Mouse (Mus musculus): ENCODE measurements at regions not wholly inside any gene's neighbourhood (a gene's known extent, or its start where the extent isn't known, plus 50 kb on each side); places are given as distances from the start of the nearest gene placed in this dataset.

DNA sequence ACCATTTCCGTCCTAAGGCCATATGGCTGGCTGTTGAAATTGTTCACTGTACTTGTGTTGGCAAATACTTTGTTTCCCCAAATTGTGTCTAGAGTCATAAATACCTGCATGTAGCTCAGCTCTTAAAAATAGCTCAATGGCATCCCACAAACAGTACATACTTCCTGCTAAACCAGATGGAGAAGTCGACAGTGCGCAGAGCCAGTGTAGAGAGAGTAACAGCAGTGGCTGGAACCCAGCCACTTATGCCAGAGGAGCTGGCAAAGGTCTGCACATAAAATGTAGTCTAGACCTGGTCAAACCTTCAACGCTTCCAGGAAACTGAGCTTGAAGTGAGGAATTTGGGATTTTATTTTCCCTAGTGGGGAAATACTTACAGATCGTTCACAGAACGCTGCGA lies 128.5 kb upstream of the Kcnj16 start:
- H3K4me1 ChIP-seq: no peaks in the 10 kb centered on the region
- H3K27me3 ChIP-seq (ENCODE audit: low read depth, poor library complexity, severe bottlenecking): no peaks in the 10 kb centered on the region
- no peaks in the 10 kb centered on the region for H3K9me3 ChIP-seq (replicated peaks)
- no peak overlapping the region for H3K27ac ChIP-seq (replicated peaks)
- DNase-seq (ENCODE audit: low spot score): no peak
- no peak overlapping the region for H3K4me3 ChIP-seq
- WGBS: 96% methylated on average over 7 of the region's 7 CpGs
- no peaks in the 10 kb centered on the region for H3K36me3 ChIP-seq

DNA sequence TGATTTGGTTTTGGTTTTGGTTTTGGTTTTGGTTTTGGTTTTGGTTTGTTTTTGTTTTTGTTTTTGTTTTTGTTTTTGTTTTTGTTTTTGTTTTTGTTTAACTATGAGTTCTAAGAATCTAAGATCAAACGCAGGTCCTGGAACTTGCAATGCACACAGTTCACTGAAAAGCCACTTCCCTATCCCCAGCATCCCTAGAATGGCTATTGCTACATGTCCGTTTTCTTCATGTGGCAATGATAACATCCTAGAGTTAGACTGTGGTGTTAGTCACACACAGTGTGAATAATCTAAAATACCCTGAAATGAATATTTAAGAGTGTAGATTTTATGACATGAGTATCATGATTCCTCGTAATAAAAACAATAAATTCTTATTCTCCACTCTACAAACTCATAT lies 99.5 kb upstream of the Kcnj16 start:
- no peak overlapping the region for H3K27ac ChIP-seq (replicated peaks)
- no peaks in the 10 kb centered on the region for H3K4me1 ChIP-seq
- H3K4me3 ChIP-seq: no peak overlapping the region
- DNase-seq (ENCODE audit: low spot score): no peak
- H3K27me3 ChIP-seq (ENCODE audit: low read depth, poor library complexity, severe bottlenecking): no peaks in the 10 kb centered on the region
- H3K9me3 ChIP-seq (replicated peaks): no peaks in the 10 kb centered on the region
- WGBS: 81% methylated on average over 3 of the region's 3 CpGs
- no peaks in the 10 kb centered on the region for H3K36me3 ChIP-seq

GRCm38 (mm10) chr11:110870133-110870532 lies 97.7 kb upstream of the Kcnj16 start:
- no peak overlapping the region for H3K4me3 ChIP-seq
- H3K27ac ChIP-seq (replicated peaks): no peak overlapping the region
- no peaks in the 10 kb centered on the region for H3K36me3 ChIP-seq
- DNase-seq (ENCODE audit: low spot score): no peak
- H3K27me3 ChIP-seq (ENCODE audit: low read depth, poor library complexity, severe bottlenecking): no peaks in the 10 kb centered on the region
- no peaks in the 10 kb centered on the region for H3K4me1 ChIP-seq
- 89% methylated on average over 2 of the region's 2 CpGs for WGBS
- no peaks in the 10 kb centered on the region for H3K9me3 ChIP-seq (replicated peaks)

- Histone ChIP-seq H3K4me1 (no peaks in the 10 kb centered on the region), H3K27ac (replicated peaks) (no peak overlapping the region), H3K4me3 (no peak overlapping the region), H3K9me3 (replicated peaks) (no peaks in the 10 kb centered on the region), H3K27me3 (ENCODE audit: low read depth, poor library complexity, severe bottlenecking) (no peaks in the 10 kb centered on the region), H3K36me3 (no peaks in the 10 kb centered on the region)
- no peak for DNase-seq (ENCODE audit: low spot score)
- WGBS: 83% methylated on average over 7 of the region's 7 CpGs
Observed at GRCm38 (mm10) chr11:110874626-110875025, 93.2 kb upstream of the Kcnj16 start.

GRCm38 (mm10) chr11:110880971-110881370 lies 86.9 kb upstream of the Kcnj16 start:
- Histone ChIP-seq H3K36me3 (no peaks in the 10 kb centered on the region), H3K27me3 (ENCODE audit: low read depth, poor library complexity, severe bottlenecking) (no peaks in the 10 kb centered on the region), H3K27ac (replicated peaks) (no peak overlapping the region), H3K4me3 (no peak overlapping the region), H3K4me1 (no peaks in the 10 kb centered on the region), H3K9me3 (replicated peaks) (no peaks in the 10 kb centered on the region)
- 91% methylated on average over 9 of the region's 9 CpGs for WGBS
- DNase-seq (ENCODE audit: low spot score): no peak

- no peaks in the 10 kb centered on the region for H3K27me3 ChIP-seq (ENCODE audit: low read depth, poor library complexity, severe bottlenecking)
- H3K9me3 ChIP-seq (replicated peaks): no peaks in the 10 kb centered on the region
- H3K4me1 ChIP-seq: no peaks in the 10 kb centered on the region
- no peak for DNase-seq (ENCODE audit: low spot score)
- H3K27ac ChIP-seq (replicated peaks): no peak overlapping the region
- H3K4me3 ChIP-seq: no peak overlapping the region
- WGBS: 94% methylated on average over 3 of the region's 3 CpGs
- no peaks in the 10 kb centered on the region for H3K36me3 ChIP-seq
Observed at GRCm38 (mm10) chr11:110889354-110890151, 78.3 kb upstream of the Kcnj16 start.

DNA sequence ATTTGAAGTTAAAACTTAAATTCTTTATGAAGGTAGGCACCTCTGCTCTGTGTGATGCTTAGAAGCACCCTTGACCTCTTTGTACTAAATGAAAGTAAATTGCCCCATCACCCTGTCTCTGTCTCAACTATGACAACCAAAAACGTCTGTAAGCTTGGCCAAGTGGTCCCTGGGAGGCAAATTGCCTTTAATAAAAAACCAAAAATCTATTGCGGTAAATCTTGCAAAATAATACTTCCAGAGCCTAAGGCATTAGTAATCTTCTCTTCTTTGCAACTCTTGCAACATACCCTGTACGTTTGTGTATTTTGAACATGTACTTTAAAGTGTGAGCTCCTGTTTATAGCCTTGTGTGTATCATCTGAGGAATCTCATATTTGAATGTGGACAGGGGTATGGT lies 77.4 kb upstream of the Kcnj16 start:
- Histone ChIP-seq H3K27me3 (ENCODE audit: low read depth, poor library complexity, severe bottlenecking) (no peaks in the 10 kb centered on the region), H3K36me3 (no peaks in the 10 kb centered on the region), H3K27ac (replicated peaks) (no peak overlapping the region), H3K4me1 (no peaks in the 10 kb centered on the region), H3K4me3 (no peak overlapping the region), H3K9me3 (replicated peaks) (no peaks in the 10 kb centered on the region)
- DNase-seq (ENCODE audit: low spot score): no peak
- WGBS: 77% methylated on average over 3 of the region's 3 CpGs

GRCm38 (mm10) chr11:110902918-110903317 lies 64.9 kb upstream of the Kcnj16 start:
- Histone ChIP-seq H3K36me3 (no peaks in the 10 kb centered on the region), H3K27me3 (ENCODE audit: low read depth, poor library complexity, severe bottlenecking) (no peaks in the 10 kb centered on the region), H3K27ac (replicated peaks) (no peak overlapping the region), H3K4me3 (no peak overlapping the region), H3K9me3 (replicated peaks) (no peaks in the 10 kb centered on the region), H3K4me1 (no peaks in the 10 kb centered on the region)
- WGBS: 89% methylated on average over 6 of the region's 6 CpGs
- no peak for DNase-seq (ENCODE audit: low spot score)

Data from midbrain, embryonic 10.5 days (tissue).